Mouse (Mus musculus): ENCODE data around the gene Acvr2b.

Gene Acvr2b

DNA sequence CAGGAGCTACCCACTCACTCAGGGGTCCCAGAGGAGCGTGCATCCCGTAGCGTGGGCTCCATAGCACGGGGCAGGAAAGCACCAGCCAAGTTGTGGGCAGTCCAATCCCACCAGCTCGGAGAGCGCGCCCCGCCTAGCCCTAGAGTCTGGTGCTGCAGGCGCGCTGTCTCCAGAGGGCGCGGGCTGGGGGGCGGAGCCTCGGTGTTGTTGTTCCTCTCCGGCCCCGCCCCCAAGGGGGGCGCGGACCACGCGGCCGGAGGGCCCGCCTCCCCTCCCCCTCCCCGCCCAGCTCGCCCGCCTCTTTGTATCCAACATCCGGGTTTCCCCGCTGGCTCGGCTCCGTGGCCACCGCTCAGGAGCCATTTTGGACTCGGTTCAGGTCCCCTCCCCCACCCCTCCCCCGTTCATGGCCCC, at the start of gene Acvr2b:
Gene Acvr2b, plus strand, starts transcription at position 318 of the 414 bp plus-strand sequence.
- peak; percentile 97 for DNase-seq (ENCODE audit: low read depth)

DNA sequence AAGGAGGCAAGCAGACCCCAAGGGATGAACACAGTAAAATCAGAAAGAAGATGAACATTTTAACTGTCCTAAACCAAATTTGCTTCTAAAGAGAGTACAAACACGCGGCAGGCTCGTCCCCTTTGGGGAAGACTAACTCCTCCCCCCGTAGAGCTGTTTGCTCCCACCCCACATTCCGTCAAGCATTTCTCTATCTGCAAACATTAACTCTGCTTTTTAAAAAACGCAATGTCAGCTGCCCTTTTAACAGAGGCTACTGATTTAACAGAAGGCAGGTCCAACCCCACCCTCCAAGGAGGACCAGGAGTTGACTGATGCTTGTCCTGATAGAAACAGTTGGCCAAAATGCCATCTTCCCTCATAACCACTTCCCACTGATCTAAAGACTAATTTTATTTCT, 48.0 kb upstream of the Acvr2b start:
- no peak for DNase-seq (ENCODE audit: low read depth)

DNA sequence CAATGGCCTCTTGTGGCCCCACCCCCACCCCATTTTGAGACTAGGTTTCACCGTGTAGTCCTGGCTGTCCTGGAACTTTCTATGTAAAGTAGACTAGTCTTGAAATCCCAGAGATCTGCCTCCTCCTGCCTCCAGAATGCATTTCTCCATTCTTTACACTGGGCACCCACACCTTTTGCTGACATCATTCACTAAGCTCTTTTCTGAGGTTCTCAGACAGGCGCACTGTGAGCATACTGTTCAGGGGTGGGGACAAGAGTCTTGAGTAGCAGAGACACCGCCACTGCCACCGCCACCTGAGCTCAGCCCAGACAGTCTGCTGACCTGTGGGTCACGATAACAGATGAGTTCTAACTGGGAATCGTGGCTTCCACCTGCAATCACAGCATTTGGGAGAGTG, 46.0 kb upstream of the Acvr2b start:
- no peak for DNase-seq (ENCODE audit: low read depth)

DNA sequence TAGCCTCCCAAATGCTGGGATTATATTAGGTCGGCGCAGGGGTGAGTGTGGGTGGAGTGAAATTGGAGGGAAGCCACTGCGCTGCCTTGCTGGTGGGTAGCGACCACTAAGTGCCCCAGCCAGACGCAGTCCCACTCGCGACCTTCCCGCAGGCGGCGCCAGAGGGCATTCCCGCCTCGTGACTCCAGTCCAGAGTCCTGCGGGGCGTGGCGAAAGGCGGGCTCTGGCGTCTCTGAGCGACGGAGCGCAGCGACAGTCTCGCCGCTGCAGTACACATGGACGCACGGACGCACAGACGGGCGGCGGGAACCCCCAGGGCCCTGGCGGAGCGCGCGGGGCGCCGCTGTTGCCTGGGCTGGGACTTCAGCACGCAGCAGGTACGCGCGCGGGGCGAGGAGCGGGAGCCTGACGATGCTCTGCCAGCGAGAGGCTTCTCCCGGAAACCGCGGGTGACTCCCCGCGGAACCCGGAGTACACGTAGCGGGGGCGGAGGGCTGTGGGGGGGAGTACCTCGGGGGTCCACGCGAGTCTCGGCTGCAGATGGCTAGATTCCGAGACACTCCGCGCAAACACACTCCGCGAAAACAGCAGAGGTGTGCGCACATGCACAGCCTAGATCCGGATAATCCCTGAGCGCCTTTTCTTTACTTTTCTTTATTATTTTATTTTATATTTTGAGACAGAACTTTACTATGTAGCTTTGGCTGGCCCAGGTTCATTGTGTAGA, 44.4 kb upstream of the Acvr2b start, which contains the start of gene Xylb:
Gene Xylb, plus strand, starts transcription at position 51 of the 727 bp plus-strand sequence.
- DNase-seq (ENCODE audit: low read depth) = peak; percentile 74

DNA sequence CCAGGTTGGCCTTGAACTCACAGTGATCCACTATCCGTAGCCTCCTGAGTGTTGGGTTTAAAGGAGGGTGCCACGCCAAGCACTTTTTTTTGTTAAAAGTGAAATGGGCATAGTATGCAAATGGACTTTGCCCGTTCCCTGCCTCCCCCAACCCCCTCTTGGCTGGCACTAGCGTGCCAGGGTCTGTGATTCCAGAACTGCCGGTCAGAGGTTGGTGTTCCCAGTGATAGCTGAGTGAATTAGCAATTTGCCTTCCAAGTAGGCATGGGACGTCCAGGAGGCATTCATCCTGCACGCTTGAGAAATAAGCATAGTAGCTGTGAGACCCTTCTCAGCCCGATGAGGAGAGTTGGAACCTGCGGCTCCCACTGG, 43.9 kb upstream of the Acvr2b start:
- no peak for DNase-seq (ENCODE audit: low read depth)

DNA sequence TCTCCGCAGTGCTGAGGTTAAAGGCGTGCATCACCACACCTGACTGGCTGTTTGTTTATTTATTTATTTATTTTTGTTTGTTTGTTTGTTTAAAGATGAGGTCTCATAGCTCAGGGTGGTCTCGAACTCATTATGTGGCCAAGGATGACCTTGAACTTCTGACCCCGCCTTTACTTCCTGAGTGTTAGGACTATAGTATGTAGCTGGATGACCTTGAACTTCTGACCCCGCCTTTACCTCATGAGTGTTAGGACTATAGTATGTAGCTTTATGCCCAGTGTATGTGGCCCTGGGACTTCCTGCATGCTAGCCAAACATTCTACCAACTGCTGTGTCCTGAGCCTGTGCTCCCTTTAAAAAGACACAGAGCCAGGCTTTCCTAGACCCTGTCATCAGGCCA, 40.5 kb upstream of the Acvr2b start:
- no peak for DNase-seq (ENCODE audit: low read depth)

DNA sequence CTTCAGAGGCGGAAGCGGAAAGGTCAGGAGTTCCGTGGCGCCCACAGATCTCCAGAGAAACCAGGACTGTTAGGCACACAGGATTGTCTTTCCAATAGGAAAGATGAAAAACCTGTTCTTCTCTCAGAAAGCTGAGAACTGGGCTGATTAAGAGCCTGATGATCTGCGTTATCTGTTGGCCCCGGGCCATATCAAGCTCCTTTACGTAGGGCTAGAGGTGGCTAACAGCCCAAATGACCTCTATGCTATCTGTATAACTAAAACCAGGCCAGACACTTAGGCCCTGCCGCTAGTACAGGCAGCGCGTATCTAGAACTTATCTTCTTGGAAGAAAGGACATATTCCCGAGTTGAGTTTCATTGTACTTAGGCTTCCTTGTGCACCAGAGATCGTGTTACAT, 38.7 kb upstream of the Acvr2b start:
- no peak for DNase-seq (ENCODE audit: low read depth)

DNA sequence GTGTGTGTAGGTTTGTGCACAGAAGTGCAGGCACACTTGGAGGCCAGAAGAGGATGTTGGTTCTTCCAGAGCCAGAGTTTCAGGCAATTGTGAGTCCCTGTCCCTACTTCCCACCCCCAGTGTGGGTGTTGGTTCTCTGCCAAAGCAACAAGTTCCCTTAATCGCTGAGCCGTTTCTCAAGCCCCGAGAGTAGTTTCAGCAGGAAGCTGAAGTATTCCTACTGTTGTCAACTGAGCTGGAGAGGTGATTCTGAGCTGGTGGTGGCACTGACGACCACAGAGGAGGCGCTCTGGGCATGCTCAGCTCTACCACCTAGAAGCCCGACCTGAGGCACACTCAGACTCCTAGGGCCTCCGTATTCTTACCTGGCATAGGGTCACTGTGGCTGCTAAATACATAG, 36.6 kb upstream of the Acvr2b start, which contains the start of gene Slc22a14:
Gene Slc22a14, minus strand, starts transcription at position 270 of the 400 bp plus-strand sequence.
- no peak for DNase-seq (ENCODE audit: low read depth)

DNA sequence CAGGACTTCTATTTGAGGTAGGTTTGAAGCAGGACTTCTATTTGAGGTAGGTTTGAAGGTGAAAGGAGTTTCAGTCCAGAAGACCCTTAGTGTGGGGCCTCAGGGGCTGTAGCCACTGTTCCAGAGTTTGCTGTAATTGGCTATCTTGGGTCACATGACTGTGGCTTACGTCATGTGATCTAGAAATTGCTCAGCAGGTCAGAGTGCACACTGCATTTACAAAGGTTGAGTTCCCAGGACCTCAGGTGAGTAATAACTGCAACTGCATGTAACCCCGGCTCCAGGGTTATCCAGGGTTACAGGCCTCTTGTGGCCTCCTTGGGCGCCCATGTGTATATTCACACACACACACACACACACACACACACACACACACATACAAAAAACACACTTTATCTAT, 33.6 kb upstream of the Acvr2b start:
- DNase-seq (ENCODE audit: low read depth) = no peak

DNA sequence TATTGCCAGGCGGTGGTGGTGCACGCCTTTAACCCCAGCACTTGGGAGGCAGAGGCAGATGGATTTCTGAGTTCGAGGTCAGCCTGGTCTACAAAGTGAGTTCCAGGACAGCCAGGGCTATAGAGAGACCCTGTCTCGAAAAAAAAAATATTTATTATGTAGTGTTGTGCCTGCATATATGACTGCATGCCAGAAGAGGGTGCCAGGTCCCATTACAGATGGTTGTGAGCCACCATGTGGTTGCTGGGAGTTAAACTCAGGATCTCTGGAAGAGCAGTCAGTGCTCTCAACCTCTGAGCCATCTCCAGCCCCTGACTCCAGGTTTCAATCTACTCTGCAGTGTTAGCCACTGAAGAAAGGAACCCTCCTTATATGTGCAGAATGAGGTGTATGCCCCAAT, 31.1 kb upstream of the Acvr2b start:
- peak; percentile 23 for DNase-seq (ENCODE audit: low read depth)

DNA sequence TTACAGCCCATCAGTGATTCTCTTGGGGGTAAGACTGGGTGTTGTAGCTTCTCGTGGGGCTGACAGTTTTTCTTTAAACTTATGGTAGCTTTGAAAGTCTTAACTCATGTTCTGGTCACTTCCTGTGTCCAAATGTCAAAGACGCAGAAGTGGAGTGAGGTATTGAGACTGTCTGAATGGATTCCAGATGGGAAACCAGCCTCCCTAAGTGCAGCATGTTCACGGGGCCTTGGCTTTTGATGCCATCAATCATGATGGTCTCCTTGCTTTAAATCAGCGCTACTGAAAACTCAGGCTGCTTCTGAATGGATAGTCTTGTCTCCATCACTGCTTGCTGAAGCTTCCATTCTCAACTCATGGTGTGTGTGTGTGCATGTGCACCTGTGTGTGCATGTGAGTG, 30.7 kb upstream of the Acvr2b start:
- no peak for DNase-seq (ENCODE audit: low read depth)

DNA sequence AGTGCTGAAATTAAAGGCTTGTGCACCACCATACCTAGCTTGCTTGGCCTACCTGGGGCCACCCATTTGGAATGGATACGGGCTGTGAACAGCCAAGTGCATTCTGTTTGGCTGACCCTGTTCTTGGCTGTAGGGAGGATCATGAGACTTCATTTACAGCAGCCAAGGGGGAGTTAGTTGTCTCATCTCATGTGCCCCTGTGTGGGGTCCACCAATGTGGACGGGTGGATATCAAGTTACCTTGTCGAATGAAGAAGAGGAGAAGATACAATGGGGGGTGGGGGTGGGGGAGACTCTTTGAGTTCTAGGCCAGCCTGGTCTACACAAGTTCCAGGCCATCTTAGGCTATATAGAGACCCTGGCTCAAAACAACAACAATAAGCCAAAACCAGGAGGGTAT, 26.9 kb upstream of the Acvr2b start:
- DNase-seq (ENCODE audit: low read depth) = no peak

DNA sequence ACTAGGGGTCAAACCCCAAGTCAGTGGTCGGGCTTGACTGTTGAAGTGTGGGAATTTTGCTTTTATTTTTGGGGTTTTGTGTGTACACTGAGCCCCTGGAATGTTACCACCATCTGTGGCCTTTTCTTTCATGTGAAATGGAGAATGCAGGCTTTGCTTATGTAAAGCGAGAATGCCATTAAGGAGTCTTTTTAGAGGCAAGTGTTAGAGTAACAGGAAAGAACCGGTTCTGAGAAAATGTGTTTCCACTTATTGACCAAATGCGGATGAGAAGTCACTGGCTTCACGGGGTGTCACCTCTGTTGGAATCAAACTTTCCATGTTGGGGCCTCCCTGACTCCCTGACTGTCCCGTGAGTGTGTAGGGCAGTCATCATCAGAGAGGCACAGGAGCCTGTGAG, 26.4 kb upstream of the Acvr2b start:
- DNase-seq (ENCODE audit: low read depth) = peak; percentile 13

DNA sequence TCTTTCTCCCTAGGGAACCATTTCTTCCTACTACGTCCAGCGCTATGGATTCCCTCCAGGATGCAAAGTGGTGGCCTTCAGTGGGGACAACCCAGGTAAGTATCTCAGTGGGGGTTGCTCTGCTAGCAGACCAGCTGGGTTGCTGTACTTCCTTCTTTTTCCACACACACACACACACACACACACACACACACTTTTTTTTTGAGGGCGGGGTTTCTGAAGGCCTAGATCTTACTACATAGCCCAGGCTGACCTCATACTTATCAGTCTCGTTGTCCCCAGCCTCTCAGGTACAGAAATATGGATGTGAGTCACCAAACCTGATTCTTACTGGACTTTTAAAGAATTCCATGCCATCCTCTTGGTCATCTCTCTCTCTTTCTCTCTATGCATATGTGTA, 23.7 kb upstream of the Acvr2b start:
- DNase-seq (ENCODE audit: low read depth) = no peak

DNA sequence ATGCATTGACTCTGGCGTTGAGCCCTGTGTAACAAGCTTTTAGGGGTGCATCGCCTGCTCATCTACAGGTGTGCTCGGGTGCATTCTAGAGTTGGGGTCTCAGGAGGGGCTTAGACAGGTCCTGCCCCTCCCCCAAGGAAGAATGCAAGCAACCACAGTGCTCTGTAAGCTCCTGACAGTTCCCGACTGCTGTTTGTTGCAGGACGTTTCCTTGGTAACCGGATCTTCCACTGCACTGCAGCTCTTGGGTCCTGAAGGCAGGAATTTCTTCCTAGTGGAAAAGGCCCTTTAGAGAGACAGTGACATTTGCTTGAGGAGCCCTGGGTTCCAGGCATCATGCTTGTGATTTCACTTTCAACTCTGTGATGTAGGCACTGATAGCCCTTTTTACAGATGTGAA, 19.3 kb upstream of the Acvr2b start:
- no peak for DNase-seq (ENCODE audit: low read depth)

DNA sequence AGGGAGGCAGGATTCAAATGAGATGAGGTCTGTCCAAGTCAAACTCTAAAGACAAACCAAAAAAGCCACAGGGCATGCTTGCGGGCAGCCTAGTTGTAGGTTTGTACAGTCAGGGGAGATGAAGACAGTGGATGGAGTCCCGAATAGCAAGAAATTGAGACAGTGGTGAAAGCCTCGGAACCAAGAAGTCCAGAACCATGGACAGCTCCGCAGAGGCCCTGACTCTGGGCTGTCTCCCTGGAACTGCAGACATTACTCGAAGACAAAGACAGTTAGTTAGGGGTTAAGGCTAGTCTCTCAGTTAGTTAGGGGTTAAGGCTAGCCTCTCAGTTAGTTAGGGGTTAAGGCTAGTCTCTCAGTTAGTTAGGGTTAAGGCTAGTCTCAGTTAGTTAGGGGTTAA, 13.0 kb upstream of the Acvr2b start:
- peak; percentile 72 for DNase-seq (ENCODE audit: low read depth)

DNA sequence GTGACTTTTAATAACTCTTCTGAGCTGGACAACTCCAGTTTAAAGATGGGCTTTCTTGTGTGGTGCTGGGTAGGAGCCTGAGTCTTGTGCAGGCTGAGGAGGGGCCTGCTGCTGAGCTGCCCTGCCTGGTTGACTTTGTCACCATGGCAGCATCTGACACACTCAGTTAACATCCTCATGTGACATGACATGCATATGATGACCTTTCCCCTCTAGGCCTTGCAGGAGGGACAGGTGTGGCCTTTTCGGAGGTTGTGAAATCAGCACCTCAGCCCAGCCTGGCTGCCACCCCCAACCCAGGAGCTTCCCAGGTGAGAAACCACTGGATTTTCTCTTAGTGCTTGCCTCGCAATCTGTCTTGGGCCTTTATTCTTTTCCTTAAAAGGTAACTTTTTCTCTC, 11.7 kb upstream of the Acvr2b start:
- DNase-seq (ENCODE audit: low read depth) = no peak

DNA sequence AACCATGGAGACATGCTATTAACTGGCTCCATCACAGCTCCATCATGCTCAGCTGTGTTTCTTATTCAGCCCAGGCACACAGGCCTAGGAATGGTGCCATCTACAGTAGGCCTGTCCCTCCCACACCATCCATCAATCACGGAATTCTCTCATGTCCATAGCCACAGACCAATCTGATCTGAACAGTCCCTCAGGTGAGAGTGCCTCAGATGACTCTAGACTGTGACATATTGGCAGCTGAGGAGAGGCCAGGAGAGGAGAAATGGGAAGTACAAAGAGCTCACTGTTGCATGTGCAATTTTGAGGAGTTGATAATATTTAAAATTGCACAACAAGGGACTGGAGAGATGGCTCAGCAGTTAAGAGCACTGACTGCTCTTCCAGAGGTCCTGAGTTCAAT, 7.1 kb upstream of the Acvr2b start:
- DNase-seq (ENCODE audit: low read depth) = no peak

DNA sequence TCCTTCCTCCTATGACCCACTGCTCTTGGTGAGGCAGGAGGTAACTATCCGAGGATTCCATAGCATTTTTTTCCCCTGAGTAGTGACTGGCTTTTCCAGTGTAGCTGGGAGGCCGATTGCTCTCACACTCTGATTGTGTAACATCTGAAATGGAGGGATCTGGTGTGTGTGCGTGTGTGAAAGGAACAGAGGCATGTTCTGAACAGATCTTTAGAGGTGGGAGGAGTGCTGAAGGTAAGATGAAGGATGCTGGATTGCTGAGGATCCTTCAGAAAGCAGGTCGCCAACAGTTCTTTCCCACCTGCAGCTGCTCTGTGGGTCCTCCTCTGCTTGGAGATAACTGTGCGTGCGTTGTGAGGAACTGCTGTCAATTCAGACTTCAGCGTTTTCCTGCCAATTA, 567 bp upstream of the Acvr2b start:
- peak; percentile 66 for DNase-seq (ENCODE audit: low read depth)

DNA sequence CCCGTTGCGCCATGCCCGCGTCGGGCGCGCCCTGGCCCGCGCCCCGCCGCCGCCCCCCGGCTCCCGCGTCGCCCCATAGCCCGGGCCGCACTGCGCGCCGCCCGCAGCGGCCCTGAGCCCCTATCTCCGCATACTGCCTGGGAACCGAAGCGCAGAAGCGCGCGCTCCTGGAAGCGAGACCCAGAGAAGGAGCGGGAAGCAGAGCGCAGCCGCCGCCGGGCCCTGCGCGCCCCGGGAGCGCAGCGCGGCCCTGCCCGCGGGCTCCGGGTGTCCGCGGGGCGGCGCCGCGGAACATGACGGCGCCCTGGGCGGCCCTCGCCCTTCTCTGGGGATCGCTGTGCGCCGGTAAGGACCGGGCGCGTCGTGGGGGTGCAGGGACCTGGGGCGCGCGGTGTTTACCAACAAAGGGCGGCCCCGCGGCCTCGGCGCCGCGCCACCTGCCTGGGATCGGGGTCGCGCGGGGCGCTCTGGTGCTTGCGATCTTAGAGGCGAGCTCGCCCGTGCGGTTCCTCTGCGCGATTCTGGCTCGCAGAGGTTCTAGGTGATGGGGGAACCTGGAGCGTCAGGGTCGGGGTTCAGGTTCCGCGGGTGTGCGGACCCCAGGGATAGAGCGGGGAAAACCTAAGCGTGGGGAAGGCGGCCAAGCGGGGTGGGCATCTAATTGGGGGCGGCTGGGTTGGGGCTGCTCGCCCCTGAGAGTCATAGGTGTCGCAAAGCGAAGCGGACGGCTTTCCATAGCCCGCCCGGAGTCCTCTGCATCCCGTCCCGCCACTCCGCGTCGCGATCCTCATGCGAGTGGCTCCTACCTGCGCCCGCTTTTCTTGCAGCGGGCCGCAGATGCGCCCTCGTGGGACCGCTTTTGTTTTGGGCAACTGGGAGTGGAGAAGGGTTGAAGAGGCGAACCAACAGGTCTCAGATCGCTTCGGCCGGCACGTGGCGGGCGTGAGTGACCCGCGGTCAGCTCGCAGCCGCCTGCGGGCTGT, 626 bp downstream of the Acvr2b start:
- DNase-seq (ENCODE audit: low read depth) = peak; percentile 62

DNA sequence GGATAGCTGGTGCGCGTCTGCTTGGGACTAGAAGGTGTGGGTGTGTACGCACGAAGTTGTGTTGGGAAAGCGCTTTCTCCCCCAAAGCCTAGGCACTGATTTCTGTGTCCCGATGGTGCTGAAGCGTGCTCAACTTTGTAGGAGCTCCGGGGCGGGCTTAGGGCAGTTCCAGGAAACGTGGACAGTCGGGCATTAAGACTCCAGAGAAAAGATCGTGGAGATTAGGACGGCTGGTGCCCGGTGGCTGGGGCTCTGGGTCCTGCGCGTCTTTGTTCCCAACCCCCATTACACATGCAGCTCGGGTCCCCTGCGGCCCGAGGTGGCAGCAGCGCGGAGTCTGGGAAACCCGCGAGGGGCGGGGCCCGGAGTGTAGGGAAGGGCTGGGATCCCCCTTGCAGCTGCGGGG, 1.3 kb downstream of the Acvr2b start:
- peak; percentile 10 for DNase-seq (ENCODE audit: low read depth)

DNA sequence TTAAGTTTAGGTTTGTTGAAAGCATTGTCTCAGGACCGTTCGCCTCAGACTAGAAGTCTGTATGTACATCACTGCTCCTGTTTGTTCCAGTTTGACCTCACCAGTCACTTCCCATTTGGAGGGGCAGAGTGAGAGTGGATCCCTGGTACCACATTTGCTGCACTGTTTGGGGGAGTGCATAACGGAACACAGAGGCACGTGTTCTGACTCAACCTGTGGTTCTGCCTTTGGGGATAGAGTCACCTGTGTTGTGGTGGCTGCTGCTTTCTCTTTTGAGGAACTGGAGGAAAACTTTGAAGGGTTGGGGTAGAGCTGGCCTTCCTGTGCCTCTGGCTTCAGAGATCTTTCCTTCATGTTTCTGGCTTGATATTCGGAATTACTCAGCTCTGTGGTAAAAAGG, 2.2 kb downstream of the Acvr2b start:
- DNase-seq (ENCODE audit: low read depth) = no peak

DNA sequence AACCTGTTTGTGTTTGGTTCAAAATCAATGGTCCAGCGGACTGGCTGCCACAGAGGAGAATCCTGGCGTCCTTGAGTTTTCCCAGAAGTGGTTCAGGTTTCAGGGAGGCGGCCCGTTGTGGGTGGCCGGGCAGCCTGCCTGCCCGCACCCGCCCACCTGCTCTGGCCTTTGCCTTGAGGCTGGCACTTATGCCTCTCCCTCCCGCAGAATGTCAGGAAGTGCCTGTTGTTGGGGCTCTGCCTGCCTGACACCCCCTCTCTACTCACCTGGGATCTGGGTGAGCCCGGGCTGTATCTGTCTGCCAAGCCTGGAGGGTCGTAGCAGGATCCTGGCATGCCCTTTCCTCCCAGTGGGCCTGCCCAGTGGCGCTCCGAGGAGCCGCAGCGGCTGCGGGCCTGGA, 6.0 kb downstream of the Acvr2b start:
- no peak for DNase-seq (ENCODE audit: low read depth)
